Mouse (Mus musculus): ENCODE measurements around the gene Krt32.

Gene Krt32

DNA sequence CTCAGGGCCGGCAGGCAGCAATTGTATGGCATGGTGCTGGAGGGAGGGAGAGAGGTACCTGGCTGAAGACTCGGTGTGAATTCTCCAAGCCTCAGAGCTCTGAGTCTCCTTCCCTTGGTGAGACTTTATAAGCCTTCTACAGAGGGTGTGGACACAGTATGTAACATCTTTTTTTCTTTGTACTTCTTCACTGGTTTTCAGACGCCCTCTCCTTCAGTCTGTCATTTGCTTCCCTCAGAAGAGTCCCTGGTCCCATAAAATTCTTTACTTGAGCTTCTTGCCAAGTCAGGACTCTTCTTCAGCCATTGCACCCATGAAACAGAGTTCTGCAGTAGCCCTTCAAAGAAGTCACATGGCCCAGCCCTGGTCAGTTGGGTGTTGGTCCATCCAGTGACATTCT, 37.6 kb downstream of the Krt32 start, which contains the start of gene Krt31:
Gene Krt31, minus strand, starts transcription at position 101 of the 400 bp plus-strand sequence.
- DNase-seq = no peak

DNA sequence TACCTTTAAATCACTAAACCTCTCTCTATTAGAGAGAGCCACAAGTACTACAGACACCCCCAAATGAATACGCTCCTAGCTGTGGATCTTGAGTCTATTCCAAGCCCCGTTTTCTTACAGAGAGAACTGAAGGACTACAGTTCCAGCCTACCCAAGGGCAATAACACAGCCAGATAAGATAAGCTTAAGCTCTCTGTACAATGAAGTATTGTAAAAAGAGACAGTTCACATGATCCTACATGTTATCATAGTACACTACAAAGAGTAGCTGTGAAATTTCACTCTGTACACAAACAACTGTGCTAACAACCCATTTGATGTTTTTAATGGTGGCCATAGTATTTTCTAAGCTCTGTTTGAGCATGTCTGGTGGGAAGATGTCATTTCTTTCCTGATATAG, 40.8 kb downstream of the Krt32 start:
- no peak for DNase-seq

DNA sequence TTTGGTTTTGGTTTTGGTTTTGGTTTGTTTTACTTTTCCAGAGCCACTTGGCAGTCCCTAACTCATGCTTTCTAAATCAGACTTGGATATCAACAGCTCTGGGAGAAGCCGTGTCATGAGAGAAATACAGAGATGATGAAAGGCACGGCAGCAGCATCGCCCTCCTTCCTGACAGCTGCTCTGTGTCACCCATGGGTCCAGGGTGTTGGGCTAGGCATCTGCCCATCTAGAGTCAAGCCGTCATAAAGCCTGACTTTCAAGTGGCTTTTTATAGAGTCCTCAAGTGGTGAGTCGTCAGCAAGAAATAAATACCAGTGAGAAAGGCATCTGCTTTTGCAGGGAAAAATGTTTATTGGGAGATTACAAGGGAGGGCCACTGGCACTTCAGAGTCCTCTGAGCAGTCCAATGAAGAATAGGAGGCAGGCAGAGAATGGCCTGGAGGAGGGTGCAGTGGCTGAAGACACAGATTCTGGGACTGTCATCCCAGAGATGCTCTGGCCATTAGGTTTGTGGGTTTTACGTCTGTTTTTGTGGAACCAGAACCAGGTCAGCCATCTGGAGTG, 41.6 kb downstream of the Krt32 start:
- no peak for DNase-seq

DNA sequence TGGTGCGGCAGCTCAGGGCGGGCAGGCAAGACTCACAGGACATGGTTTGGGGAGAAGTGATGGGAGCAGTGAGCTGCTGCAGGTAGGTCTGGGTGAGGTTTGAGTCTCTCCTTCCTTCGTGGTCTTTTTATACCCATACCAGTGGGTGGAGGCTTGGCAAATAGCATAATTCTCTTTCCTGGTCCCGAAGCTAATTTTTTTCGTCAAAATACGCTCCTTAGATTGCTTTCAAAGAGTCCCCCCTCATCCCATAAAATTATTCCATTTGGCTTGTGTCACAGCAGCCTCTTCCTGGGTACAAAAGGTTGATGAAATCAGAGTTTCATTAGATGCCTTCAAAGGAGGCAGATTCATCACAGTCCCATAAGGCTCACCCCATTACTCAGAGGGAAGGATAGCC, 46.6 kb downstream of the Krt32 start, which contains the start of gene Krt34:
Gene Krt34, minus strand, starts transcription at position 101 of the 400 bp plus-strand sequence.
- no peak for DNase-seq
